8 mouse cellular contexts compared by ENCODE assay signal in the genomic region with DNA sequence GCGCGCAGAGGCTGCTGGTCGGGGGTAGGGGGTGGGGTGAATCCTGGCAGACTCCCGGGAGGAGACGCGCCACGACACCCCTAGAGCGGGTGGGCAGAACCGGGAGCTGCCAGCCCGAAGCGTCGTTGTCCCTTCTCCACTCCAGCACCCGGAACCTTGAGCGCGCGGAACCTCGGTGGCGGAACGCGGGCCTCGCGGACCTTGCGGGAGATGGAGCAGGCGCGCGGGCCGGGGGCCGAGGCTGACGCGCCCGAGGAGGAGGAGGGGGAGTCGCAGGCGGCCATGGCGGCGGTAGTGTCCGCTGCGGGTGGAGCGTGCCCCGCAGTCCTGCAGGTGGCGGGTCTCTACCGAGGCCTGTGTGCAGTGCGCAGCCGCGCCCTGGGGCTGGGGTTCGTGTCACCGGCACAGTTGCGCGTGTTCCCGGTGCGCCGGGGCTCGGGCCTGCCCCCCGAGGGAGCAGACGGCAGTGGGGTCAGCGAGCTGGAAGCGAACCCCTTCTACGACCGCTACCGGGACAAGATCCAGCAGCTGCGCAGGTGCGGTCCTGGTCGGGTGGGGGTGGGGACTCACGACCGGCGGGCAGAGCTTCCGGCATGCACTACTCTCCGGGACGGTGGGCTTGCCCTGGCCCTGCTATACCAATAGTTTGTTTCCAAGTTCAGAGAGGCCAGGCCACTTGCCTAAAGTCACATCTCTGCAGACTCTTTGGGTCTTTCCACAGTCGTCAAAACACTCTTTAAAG. TPM values are rescaled to one million over a fixed set of nuclear protein-coding genes. Genes with fewer than 3 reads are reported as not detected.
DNase-seq lines count a peak whose midpoint lies in the region; ATAC-seq and TF ChIP-seq lines count a peak whose summit lies in the region.

A gene (plus strand): TSS at position 44 of the 742 bp plus-strand sequence.

- TF ChIP-seq EP300 in liver, postnatal 0 days (IDR thresholded peaks at IDR 0.05; ENCODE audit: low read depth), result no peak

- peaks cover 11% of the 10 kb centered on the region for H3K36me3 ChIP-seq in forebrain, embryonic 14.5 days (ENCODE audit: control insufficient read depth, insufficient read depth, low read length)
- peaks cover 16% of the 10 kb centered on the region for H3K36me3 ChIP-seq in liver, postnatal 0 days (replicated peaks; ENCODE audit: insufficient read depth, low read length)
- H3K36me3 ChIP-seq in neural tube, embryonic 14.5 days (ENCODE audit: control insufficient read depth, insufficient read depth, low read length), result no peaks in the 10 kb centered on the region
- no peaks in the 10 kb centered on the region for H3K36me3 ChIP-seq in testis, adult 2 months (ENCODE audit: control insufficient read depth, insufficient read depth, low read length)

- peak; percentile 61 for TF ChIP-seq POLR2A in testis, adult 2 months (IDR thresholded peaks at IDR 0.05; ENCODE audit: control insufficient read depth, low read depth, low read length)

- H3K4me2 ChIP-seq in forebrain, embryonic 14.5 days (ENCODE audit: low read length), result peak within 1 kb of the TSS; percentile 69
- H3K4me2 ChIP-seq in liver, postnatal 0 days (ENCODE audit: low read depth, low read length), result peak within 1 kb of the TSS; percentile 72
- H3K4me2 ChIP-seq in neural tube, embryonic 14.5 days (ENCODE audit: low read depth, low read length), result peak within 1 kb of the TSS; percentile 73

- intact Hi-C loops in heart, postnatal 10 days (cut with DNase I), result no loop called here

- peak; percentile 88 for ATAC-seq in cerebellum, adult (ENCODE audit: insufficient number of reproducible peaks, low FRiP score, low TSS enrichment)
- peak; percentile 91 for ATAC-seq in forebrain, embryonic 14.5 days
- peak; percentile 85 for ATAC-seq in liver, postnatal 0 days
- ATAC-seq in neural tube, embryonic 14.5 days (ENCODE audit: low read depth), result peak; percentile 95

- H3K9ac ChIP-seq in forebrain, embryonic 14.5 days (ENCODE audit: low read length), result peak within 1 kb of the TSS; percentile 82
- H3K9ac ChIP-seq in liver, postnatal 0 days (replicated peaks), result peak within 1 kb of the TSS; percentile 82
- peak within 1 kb of the TSS; percentile 78 for H3K9ac ChIP-seq in neural tube, embryonic 14.5 days (replicated peaks; ENCODE audit: low read depth, low read length)

- H3K4me1 ChIP-seq in forebrain, embryonic 14.5 days (ENCODE audit: control insufficient read depth, insufficient read depth, low read length), result peaks cover 5% of the 10 kb centered on the region; the same call in 1 of the 2 replicates
- H3K4me1 ChIP-seq in liver, postnatal 0 days (ENCODE audit: insufficient read depth), result peaks cover 11% of the 10 kb centered on the region
- peaks cover 6% of the 10 kb centered on the region; the same call in 1 of the 2 replicates for H3K4me1 ChIP-seq in neural tube, embryonic 14.5 days (ENCODE audit: control insufficient read depth, insufficient read depth, low read length)
- H3K4me1 ChIP-seq in testis, adult 2 months (ENCODE audit: control insufficient read depth, insufficient read depth, low read length), result peaks cover 7% of the 10 kb centered on the region; the same call in 1 of the 2 replicates

- TF ChIP-seq CTCF in liver, postnatal 0 days (IDR thresholded peaks at IDR 0.05; ENCODE audit: low read depth), result peak; percentile 35
- no peak for TF ChIP-seq CTCF in testis, adult 2 months (IDR thresholded peaks at IDR 0.05; ENCODE audit: control insufficient read depth, insufficient read depth, insufficient replicate concordance, low read depth, low read length)

- peak within 1 kb of the TSS; percentile 68 for H3K4me3 ChIP-seq in forebrain, embryonic 14.5 days (ENCODE audit: low read depth, low read length)
- peak within 1 kb of the TSS; percentile 76 for H3K4me3 ChIP-seq in liver, postnatal 0 days (ENCODE audit: low read depth, low read length)
- peak within 1 kb of the TSS; percentile 67 for H3K4me3 ChIP-seq in neural tube, embryonic 14.5 days (ENCODE audit: low read depth, low read length)
- H3K4me3 ChIP-seq in testis, adult 2 months (ENCODE audit: control insufficient read depth, low read depth, low read length), result peak within 1 kb of the TSS; percentile 96

- peak; percentile 69 for DNase-seq in ES-CJ7 (ENCODE audit: low read depth, low spot score)
- peak; percentile 66 for DNase-seq in forebrain, embryonic 14.5 days (ENCODE audit: low spot score)
- DNase-seq in heart, postnatal 10 days, result peak; percentile 82 to 86
- no peak for DNase-seq in large intestine, adult 2 months (ENCODE audit: low read depth, low spot score)
- peak; percentile 78 for DNase-seq in liver, postnatal 0 days

- H3K27me3 ChIP-seq in forebrain, embryonic 14.5 days (replicated peaks; ENCODE audit: control insufficient read depth, insufficient read depth, low read length), result no peaks in the 10 kb centered on the region
- no peaks in the 10 kb centered on the region for H3K27me3 ChIP-seq in liver, postnatal 0 days (ENCODE audit: insufficient read depth, low read length)
- no peaks in the 10 kb centered on the region for H3K27me3 ChIP-seq in neural tube, embryonic 14.5 days (ENCODE audit: control insufficient read depth, insufficient read depth, low read length)
- no peaks in the 10 kb centered on the region for H3K27me3 ChIP-seq in testis, adult 2 months (ENCODE audit: control insufficient read depth, insufficient read depth, low read length)

- WGBS in forebrain, embryonic 14.5 days, result under 1% methylated on average over 55 of the region's 69 CpGs
- WGBS in large intestine, adult 2 months, result under 1% methylated on average over 65 of the region's 69 CpGs
- under 1% methylated on average over 52 of the region's 69 CpGs for WGBS in liver, postnatal 0 days (ENCODE audit: insufficient replicate concordance)
- WGBS in neural tube, embryonic 14.5 days, result 1% methylated on average over 42 of the region's 69 CpGs

- no peaks in the 10 kb centered on the region for H3K9me3 ChIP-seq in forebrain, embryonic 14.5 days (replicated peaks; ENCODE audit: control insufficient read depth, low read length)
- no peaks in the 10 kb centered on the region for H3K9me3 ChIP-seq in liver, postnatal 0 days (ENCODE audit: low read length)
- no peaks in the 10 kb centered on the region for H3K9me3 ChIP-seq in neural tube, embryonic 14.5 days (ENCODE audit: control insufficient read depth, low read length)

- no peak within 1 kb of the TSS for H3K27ac ChIP-seq in forebrain, embryonic 14.5 days (ENCODE audit: low read depth, low read length)
- peak within 1 kb of the TSS; percentile 49 for H3K27ac ChIP-seq in liver, postnatal 0 days (ENCODE audit: low read depth)
- H3K27ac ChIP-seq in neural tube, embryonic 14.5 days (ENCODE audit: low read depth, low read length), result peak within 1 kb of the TSS; percentile 67
- H3K27ac ChIP-seq in testis, adult 2 months (ENCODE audit: control insufficient read depth, insufficient read depth, low read depth, low read length), result peak within 1 kb of the TSS; percentile 74

RNA-seq across cellular contexts. Expression of the gene that starts here (rescaled TPM):
- polyA plus RNA-seq in forebrain, embryonic 14.5 days (2014; fragmentation: Nextera tagmentation; extraction: Ambion mirVana), result 30.1 and 36.2 TPM in 2 replicates
- total RNA-seq in heart, postnatal 10 days (2021), result 10 to 100 TPM; 53.1 to 54.6 TPM
- 15.0 and 24.4 TPM in 2 replicates for polyA plus RNA-seq in large intestine, adult 2 months (2012; rRNA removed)
- polyA plus RNA-seq in liver, postnatal 0 days (2015; fragmentation: Nextera tagmentation; extraction: Ambion mirVana), result 14.5 and 15.2 TPM in 2 replicates
- polyA plus RNA-seq in neural tube, embryonic 14.5 days (2014; fragmentation: Nextera tagmentation; extraction: Ambion mirVana), result 42.7 and 48.1 TPM in 2 replicates
- 11.3 and 12.0 TPM in 2 replicates for polyA plus RNA-seq in testis, adult 2 months (2012; rRNA removed)
